Mouse (Mus musculus): ENCODE results near the gene Igf2r.

Igf2r gene

DNA sequence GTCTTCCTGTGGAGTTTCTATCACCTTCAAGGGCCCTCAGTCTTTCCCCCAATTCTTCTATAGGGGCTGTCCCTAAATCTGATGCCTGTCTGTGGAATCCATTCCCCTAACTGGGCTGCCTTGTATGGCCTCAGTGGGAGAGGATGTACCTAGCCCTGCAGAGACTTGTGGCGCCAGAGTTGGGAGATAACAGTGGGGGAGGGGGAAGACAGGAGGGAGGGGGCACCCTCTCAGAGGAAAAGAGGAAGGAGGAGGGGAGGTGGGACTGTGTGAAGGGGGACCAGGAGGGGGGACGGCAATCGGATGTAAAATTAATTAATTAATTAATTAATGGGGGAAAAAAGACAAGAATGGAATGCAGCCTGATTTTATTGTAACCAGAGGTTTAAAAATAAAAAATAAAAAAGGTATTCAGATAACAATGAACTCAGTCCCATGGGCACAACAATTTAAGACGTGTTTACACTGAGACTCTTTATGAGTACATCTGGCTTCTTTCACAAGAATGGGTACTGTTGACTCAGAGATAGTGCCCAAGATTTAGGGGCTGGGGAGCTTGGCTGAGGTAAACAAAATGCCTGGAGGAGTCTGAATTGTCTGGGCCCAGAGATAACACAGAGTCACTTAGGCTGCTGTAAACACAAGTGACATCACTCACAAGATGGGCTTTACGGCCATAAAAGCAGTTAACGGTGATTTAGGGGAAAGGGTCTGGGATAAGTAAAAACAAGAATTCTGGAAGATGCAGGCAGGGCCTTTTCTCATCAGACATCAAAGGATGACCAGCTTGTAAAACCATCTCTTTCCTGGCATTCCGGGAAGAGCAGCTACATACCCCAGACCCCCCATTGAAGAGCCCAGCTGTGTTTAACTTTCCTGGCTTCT lies 100.7 kb downstream of the Igf2r start:
- no peak for DNase-seq

DNA sequence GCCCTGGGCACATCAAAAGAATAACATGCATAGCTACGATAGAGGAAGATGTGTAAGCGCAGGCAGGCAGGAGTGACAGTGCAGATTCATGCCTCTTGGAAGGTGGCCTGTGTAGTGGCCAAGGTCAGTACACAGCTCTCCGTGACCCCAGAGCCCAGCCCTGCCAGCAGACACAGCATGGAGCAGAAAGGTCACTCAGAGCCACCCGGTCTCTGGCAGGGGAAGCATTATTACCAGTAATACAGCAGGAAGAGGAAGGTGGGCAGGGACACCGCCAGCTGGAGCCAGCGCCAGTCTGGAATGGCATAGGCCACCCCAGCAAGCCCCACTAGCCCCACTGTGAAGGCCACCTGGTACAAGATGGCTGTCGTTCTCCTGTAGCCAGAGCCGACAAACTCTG lies 105.3 kb downstream of the Igf2r start:
- peak; percentile 66 to 75 for DNase-seq

DNA sequence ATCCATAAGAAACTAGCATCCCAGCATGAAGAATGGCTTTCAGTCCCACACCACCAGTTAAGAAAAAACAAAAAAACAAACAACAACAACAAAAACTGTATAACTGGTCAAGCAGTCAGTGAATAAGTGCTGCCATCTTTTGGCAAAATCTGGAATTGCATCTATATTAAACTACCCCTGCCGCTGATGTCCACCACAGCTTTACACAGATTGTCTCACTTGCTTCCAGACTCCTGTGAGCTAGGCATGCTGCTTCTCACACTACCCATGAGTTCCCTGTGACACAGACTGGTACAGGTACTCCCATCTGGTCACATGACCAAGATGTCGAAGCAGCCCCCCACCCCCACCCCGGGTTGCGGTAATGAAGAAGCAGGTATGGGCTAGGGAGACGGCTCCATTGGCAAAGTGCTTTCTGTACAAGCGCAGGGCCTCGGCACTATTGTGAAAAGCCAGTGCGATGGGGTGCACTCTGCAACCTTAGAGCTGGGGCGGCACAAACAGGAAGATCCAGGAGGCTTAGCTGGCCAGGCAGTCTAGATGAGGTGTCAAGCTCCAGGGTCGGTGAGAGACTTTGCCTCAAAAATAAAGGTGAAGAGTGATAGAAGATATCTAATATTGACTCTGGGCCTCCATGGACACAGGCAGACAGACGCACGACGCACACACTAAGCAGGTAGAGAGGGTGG lies 108.7 kb downstream of the Igf2r start:
- no peak for DNase-seq

DNA sequence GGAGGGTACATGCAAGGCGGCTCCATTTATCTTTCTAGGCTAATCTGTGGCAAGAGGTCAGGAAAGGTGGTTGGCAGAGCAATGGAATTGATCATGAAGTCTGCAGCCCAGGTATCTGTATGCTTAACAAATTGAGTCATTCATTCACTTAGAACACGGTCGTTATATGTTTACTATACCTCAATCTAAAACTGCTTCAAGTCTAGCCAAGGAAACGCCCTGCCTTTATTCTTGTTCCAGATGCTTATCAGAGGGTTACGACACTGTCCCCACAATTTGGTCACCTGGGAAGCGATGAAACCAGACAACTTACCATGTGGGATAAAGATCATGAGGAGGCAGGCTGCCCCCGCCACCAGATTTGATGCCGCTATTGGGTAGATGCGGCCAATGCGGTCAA lies 110.2 kb downstream of the Igf2r start:
- DNase-seq = no peak

DNA sequence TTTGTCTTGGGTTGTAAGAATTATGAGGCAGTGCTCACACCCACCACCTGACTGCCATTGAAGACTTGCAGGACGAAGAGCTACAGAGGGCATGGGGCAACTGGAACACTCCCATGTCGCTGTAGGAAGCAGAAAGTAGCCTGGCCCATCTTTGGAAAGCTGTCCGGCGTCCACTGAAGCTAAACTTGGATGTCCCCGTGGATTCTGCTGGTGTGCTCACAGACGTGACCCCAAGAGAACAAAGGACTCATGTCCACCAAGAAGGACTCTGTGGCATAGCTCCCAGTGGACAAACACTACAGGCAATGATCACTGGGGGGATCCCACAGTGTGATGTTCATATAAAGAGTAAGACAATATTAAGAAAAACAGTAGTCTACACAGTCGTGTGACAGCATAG lies 110.7 kb downstream of the Igf2r start:
- DNase-seq = no peak

DNA sequence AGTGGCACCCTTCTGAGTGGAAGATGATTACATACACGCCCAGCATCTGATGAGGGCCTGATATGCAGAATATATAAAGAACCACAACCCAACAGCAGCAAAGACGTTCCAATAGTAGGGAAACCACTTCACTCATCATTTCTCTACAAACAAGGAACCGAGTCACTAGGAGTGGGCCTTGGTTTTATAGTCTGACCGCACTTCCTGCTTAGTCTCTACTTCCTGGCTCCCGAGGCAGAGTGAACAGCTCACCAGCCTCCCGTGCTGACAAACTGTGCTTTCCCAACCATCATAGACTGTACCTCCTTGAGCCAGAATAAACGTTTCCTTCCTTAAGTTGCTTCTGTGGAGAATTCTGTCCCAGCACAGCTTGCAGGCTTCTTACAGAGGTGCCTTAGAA lies 113.6 kb downstream of the Igf2r start:
- DNase-seq = no peak

DNA sequence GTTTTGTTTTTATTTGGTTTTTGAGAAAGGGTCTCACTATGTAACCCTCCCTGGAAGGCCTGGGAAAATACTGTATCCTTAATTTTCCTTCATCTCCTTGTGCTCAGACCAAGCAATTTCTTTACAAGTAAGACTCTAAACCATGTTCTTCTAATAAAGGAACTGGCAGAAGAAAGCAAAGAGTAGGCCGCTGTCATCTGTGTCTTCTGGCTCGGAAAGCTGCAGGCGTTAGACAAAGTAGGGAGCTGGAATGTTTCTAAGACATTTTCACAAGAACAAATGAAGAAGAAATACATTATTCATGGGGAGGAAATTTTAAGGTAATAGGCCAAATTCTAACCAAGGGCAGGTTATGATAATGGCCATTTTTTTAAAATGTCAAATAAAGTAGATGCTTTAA lies 115.4 kb downstream of the Igf2r start:
- no peak for DNase-seq

DNA sequence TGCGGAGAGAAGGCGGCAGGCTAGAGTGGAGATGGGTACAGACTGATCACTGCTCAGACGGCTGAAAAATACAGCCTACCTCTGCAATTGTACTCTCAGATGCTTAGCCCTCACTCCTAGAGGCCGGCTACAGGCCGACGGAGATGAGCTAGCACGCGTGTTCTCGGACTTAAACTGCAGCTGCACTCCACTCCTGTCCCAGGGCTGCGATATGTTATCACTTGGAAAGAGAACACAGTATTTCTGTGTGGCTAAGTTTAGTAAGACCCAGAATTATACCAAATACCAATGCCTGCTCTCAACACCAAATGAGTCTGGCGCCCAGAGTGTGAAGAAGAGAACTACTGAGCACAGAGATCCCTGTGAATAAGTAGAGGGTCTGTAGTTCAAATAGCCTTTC lies 116.9 kb downstream of the Igf2r start:
- no peak for DNase-seq

DNA sequence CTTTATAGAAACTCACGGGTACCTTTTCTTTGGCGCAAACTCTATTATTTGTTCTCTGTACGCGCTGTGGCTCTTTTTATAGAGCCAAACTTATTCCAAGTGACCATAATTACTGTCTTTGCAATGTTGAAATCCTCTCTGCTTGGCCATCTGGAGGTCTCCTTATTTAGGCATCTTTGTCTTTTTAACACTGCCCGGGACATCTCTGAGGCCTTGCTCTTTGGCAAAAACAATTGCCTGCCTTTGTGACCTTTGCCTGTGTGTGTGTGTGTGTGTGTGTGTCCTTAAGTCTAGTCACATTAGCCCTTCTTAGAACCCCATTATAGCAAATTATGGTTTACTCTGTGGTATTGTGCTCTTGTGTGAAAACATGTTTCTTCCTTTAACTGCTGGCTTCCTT lies 124.0 kb downstream of the Igf2r start:
- DNase-seq = no peak

DNA sequence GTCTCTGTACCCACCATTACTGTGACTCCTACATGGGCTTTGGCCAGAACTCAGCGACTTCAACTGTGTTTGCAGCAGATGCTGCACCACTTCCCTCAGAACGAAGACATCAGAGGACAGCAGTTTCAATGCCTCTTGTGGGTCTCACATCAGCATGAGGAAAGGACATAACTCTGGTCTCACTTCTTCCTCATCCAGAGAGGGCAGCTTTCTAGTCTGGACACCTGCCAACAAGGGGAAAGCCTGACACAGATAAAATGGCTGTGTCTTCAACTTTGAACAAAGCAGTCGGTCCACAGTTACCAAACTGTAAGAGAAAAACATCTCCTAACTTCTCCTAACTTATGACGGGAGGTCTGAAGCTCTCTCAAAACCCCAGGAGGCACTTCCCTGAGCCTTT lies 128.4 kb downstream of the Igf2r start:
- no peak for DNase-seq

DNA sequence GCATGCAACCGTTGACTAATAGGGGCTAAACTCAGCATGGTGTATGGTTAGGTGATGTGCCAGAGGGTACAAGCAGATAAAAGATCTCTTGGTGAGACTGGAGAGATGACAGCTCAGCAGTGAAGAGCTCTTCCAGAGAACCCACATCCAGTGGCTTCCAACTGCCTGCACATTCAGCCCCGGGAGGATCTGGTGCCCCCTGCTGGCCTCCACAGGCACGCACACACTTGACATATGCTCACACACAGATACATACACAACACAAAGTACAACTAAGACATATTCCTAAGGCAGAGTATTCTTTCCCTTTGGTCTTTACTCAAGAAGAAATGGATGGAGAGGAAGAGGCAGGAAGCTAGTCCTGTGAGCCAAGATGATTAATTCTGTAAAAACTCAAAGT lies 129.9 kb downstream of the Igf2r start:
- DNase-seq = no peak

DNA sequence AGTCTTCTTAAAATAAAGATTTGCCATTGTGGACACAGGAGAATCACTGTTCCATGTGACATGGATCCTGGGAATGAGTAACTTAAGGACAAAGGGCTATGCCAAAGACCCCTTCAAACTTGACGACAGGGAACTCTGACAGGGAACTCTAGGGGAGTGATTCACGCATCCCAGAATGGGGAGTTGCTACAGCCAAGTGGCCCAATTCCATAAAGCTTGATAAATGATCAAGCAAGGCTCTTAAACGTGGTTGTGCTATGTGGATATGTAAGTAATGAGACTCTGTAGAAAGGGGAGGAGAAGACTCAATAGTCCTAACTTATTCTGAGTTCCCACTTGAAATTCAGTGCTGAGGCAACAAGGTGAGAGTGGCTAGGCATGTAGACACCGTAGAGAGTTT lies 134.7 kb downstream of the Igf2r start:
- DNase-seq = no peak
